ENCODE assay signal across 9 mouse cellular contexts in the genomic region with DNA sequence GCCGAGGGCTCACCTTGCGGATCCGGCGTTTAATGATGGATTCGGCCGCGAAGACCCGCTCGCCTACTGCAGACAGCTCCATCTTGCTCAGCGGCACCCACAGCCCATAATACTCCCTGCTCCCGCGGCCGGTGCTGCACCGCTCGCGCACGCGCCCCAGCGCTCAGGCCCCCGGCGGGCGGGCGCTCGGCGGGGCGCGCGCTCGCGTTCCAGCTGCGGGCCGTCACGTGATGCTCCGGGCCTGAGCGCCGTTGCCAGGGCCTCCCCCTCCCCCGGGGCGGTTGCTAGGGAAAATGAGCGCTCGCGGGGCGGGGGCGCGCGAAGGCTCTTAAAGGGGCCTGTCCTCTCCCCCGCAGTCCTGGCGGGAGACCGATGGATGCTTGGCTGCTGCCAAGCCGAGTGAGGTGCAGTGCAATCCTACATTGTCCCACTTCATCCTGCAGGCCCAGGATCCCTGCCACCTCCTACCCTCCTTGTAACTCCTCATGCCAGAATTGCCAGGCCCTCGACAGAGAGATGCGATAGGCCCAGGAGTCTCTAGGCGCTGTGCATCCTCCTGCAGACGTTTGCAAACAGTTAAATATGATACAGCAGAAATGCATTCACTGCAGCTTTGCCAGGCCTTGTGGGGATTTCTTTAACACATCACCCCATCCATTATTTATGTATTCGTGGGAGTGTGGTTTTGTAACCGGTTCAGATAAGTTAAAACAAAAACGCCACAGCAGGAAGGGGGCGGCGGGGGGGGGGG. TPM values are rescaled to one million over a fixed set of nuclear protein-coding genes. Genes with fewer than 3 reads are reported as not detected.
DNase-seq lines count a peak whose midpoint lies in the region; ATAC-seq and TF ChIP-seq lines count a peak whose summit lies in the region.
"Had no signal": no experiment of that assay in that cellular context is flagged by ENCODE, and none has a peak within 500 bp of the region (broad histone marks: within the 10 kb centered on the region; RNA-seq: fewer than 3 reads in every experiment).

Gene Npcd, minus strand, starts transcription at position 108 of the 751 bp plus-strand sequence.
Gene Cbx6, minus strand, starts transcription at position 559 of the 751 bp plus-strand sequence.

- H3K27me3 ChIP-seq in CH12.LX (replicated peaks): peaks cover 24% of the 10 kb centered on the region
- H3K27me3 ChIP-seq in forebrain, embryonic 10.5 days (ENCODE audit: poor library complexity, severe bottlenecking): no peaks in the 10 kb centered on the region
- peaks cover 3% of the 10 kb centered on the region; the same call in 1 of the 2 replicates for H3K27me3 ChIP-seq in heart, embryonic 15.5 days
- H3K27me3 ChIP-seq in liver, embryonic 13.5 days: peaks cover 15% of the 10 kb centered on the region
- no peaks in the 10 kb centered on the region for H3K27me3 ChIP-seq in neural tube, embryonic 11.5 days (ENCODE audit: control insufficient read depth, insufficient read depth, low read length)
- no peaks in the 10 kb centered on the region for H3K27me3 ChIP-seq in stomach, embryonic 16.5 days (ENCODE audit: control insufficient read depth, insufficient read depth, low read length)

- WGBS in forebrain, embryonic 10.5 days: under 1% methylated on average over 58 of the region's 58 CpGs
- whole genome bisulfite sequencing in heart, embryonic 15.5 days: 1% methylated on average over 58 of the region's 58 CpGs
- WGBS in liver, embryonic 13.5 days (ENCODE audit: insufficient replicate concordance): 2% methylated on average over 58 of the region's 58 CpGs
- WGBS in neural tube, embryonic 11.5 days: 2% methylated on average over 52 of the region's 58 CpGs
- WGBS in stomach, embryonic 16.5 days: 1% methylated on average over 57 of the region's 58 CpGs

- peak; percentile 91 for ATAC-seq in heart, embryonic 15.5 days (replicated peaks; ENCODE audit: insufficient number of reproducible peaks, insufficient read depth, low FRiP score, low read depth)
- ATAC-seq in liver, embryonic 13.5 days (ENCODE audit: low read depth): peak; percentile 85
- peak; percentile 81 for ATAC-seq in neural tube, embryonic 11.5 days (ENCODE audit: insufficient read depth, low FRiP score, low TSS enrichment)
- peak; percentile 93 for ATAC-seq in stomach, embryonic 16.5 days (ENCODE audit: insufficient read depth, low FRiP score)

- H3K79me2 ChIP-seq in CH12.LX (replicated peaks; ENCODE audit: control insufficient read depth, extremely low read depth, insufficient read depth, poor library complexity, severe bottlenecking): peaks cover 11% of the 10 kb centered on the region

- TF ChIP-seq RAD21 in CH12.LX (IDR thresholded peaks at IDR 0.05; ENCODE audit: low read depth, low read length): no peak

- in situ Hi-C loops in CH12.LX (cut with MboI; ENCODE audit: low pct_ligation_motif_present, low pct_unique_long_range_greater_than_20kb, low sequenced_read_pairs): loop anchor here (5.0 to 10.0 kb wide), 2 partner anchors 50 to 78 kb away; no protein-coding TSS in a partner anchor

- dilution Hi-C loops in CH12.LX (cut with MboI; ENCODE audit: extremely low pct_ligation_motif_present, extremely low pct_unique_long_range_greater_than_20kb, low sequenced_read_pairs): no loop called here

- H3K4me2 ChIP-seq in CH12.LX (ENCODE audit: insufficient read depth, low read depth, poor library complexity, severe bottlenecking): peak within 1 kb of the TSS; percentile 92
- H3K4me2 ChIP-seq in heart, embryonic 15.5 days: peak within 1 kb of the TSS; percentile 82
- H3K4me2 ChIP-seq in liver, embryonic 13.5 days: peak within 1 kb of the TSS; percentile 89
- peak within 1 kb of the TSS; percentile 87 for H3K4me2 ChIP-seq in neural tube, embryonic 11.5 days (ENCODE audit: low read depth)
- peak within 1 kb of the TSS; percentile 86 for H3K4me2 ChIP-seq in stomach, embryonic 16.5 days (ENCODE audit: low read depth, low read length)

- H3K4me3 ChIP-seq in CH12.LX (replicated peaks in 1 of 3; ENCODE audit: low read depth in 2 of 3, low read length in 2 of 3, poor library complexity in 1 of 3): peak within 1 kb of the TSS; percentile 74 to 87 (median 84)
- peak within 1 kb of the TSS; percentile 69 for H3K4me3 ChIP-seq in forebrain, embryonic 10.5 days
- peak within 1 kb of the TSS; percentile 88 for H3K4me3 ChIP-seq in heart, embryonic 15.5 days
- peak within 1 kb of the TSS; percentile 77 for H3K4me3 ChIP-seq in liver, embryonic 13.5 days (replicated peaks)
- peak within 1 kb of the TSS; percentile 59 for H3K4me3 ChIP-seq in neural tube, embryonic 11.5 days (ENCODE audit: low read depth, low read length)
- H3K4me3 ChIP-seq in stomach, embryonic 16.5 days (replicated peaks; ENCODE audit: low read length): peak within 1 kb of the TSS; percentile 85

- H3K36me3 ChIP-seq in CH12.LX (replicated peaks in 1 of 2; ENCODE audit: control insufficient read depth in 1 of 2, insufficient read depth in 1 of 2, low read length in 1 of 2): peaks cover 7 to 30% of the 10 kb centered on the region in 2 experiments
- H3K36me3 ChIP-seq in forebrain, embryonic 10.5 days (replicated peaks): peaks cover 15% of the 10 kb centered on the region
- H3K36me3 ChIP-seq in heart, embryonic 15.5 days: peaks cover 5% of the 10 kb centered on the region; the same call in 1 of the 2 replicates
- 0 out of 2 replicates have a peak, but pooled peaks cover 6% of the 10 kb centered on the region for H3K36me3 ChIP-seq in liver, embryonic 13.5 days
- H3K36me3 ChIP-seq in neural tube, embryonic 11.5 days (ENCODE audit: control insufficient read depth, insufficient read depth, low read length): no peaks in the 10 kb centered on the region
- 0 out of 2 replicates have a peak, but pooled peaks cover 2% of the 10 kb centered on the region for H3K36me3 ChIP-seq in stomach, embryonic 16.5 days (ENCODE audit: control insufficient read depth, insufficient read depth, low read length)

- TF ChIP-seq POLR2A in CH12.LX (IDR thresholded peaks at IDR 0.05; ENCODE audit: low read depth, low read length): peak; percentile 84

- no peaks in the 10 kb centered on the region for H3K9me3 ChIP-seq in CH12.LX (replicated peaks; ENCODE audit: low read length)
- H3K9me3 ChIP-seq in forebrain, embryonic 10.5 days: no peaks in the 10 kb centered on the region
- no peaks in the 10 kb centered on the region for H3K9me3 ChIP-seq in heart, embryonic 15.5 days (replicated peaks)
- no peaks in the 10 kb centered on the region for H3K9me3 ChIP-seq in liver, embryonic 13.5 days (replicated peaks)
- no peaks in the 10 kb centered on the region for H3K9me3 ChIP-seq in neural tube, embryonic 11.5 days (ENCODE audit: control insufficient read depth, low read length)
- no peaks in the 10 kb centered on the region for H3K9me3 ChIP-seq in stomach, embryonic 16.5 days (replicated peaks; ENCODE audit: control insufficient read depth, low read length)

- no peak for TF ChIP-seq EP300 in CH12.LX (IDR thresholded peaks at IDR 0.05; ENCODE audit: low read length)

- TF ChIP-seq CTCF in CH12.LX (conservative IDR thresholded peaks at IDR 0.05 in 1 of 2, IDR thresholded peaks at IDR 0.05 in 1 of 2; ENCODE audit: low read depth in 2 of 2, low read length in 2 of 2): no peak

- peaks cover 3 to 32% of the 10 kb centered on the region in 2 experiments; a peak in 2 of 4 replicates for H3K4me1 ChIP-seq in CH12.LX (ENCODE audit: control insufficient read depth in 1 of 2, insufficient read depth in 2 of 2)
- peaks cover 56% of the 10 kb centered on the region for H3K4me1 ChIP-seq in forebrain, embryonic 10.5 days
- peaks cover 41% of the 10 kb centered on the region for H3K4me1 ChIP-seq in heart, embryonic 15.5 days (replicated peaks)
- peaks cover 44% of the 10 kb centered on the region for H3K4me1 ChIP-seq in liver, embryonic 13.5 days (replicated peaks)
- H3K4me1 ChIP-seq in neural tube, embryonic 11.5 days (ENCODE audit: control insufficient read depth, insufficient read depth, low read length): peaks cover 25% of the 10 kb centered on the region
- peaks cover 29% of the 10 kb centered on the region for H3K4me1 ChIP-seq in stomach, embryonic 16.5 days (ENCODE audit: control insufficient read depth, insufficient read depth, low read length)

- peak; percentile 86 for DNase-seq in CH12.LX (ENCODE audit: extremely low read depth)
- DNase-seq in c-Kit-positive CD71-negative TER-119-negative erythroid progenitor cells, embryonic 14.5 days (ENCODE audit: low read depth): peak; percentile 77
- peak; percentile 96 for DNase-seq in forebrain, embryonic 10.5 days (ENCODE audit: extremely low spot score, low spot score)
- peak; percentile 99 for DNase-seq in kidney, postnatal 14 days
- peak; percentile 77 for DNase-seq in liver, embryonic 13.5 days
- DNase-seq in neural tube, embryonic 11.5 days (ENCODE audit: low spot score): peak; percentile 99

- H3K27ac ChIP-seq in CH12.LX (ENCODE audit: insufficient read depth, low read depth): peak within 1 kb of the TSS; percentile 37; the same call in 1 of the 2 replicates
- H3K27ac ChIP-seq in forebrain, embryonic 10.5 days: peak within 1 kb of the TSS; percentile 97
- H3K27ac ChIP-seq in heart, embryonic 15.5 days: peak within 1 kb of the TSS; percentile 96
- peak within 1 kb of the TSS; percentile 66 for H3K27ac ChIP-seq in liver, embryonic 13.5 days
- H3K27ac ChIP-seq in neural tube, embryonic 11.5 days (ENCODE audit: low read depth, low read length): peak within 1 kb of the TSS; percentile 87
- peak within 1 kb of the TSS; percentile 96 for H3K27ac ChIP-seq in stomach, embryonic 16.5 days (ENCODE audit: low read length)

- H3K9ac ChIP-seq in CH12.LX (ENCODE audit: insufficient read depth, low read depth): peak within 1 kb of the TSS; percentile 81
- H3K9ac ChIP-seq in heart, embryonic 15.5 days: peak within 1 kb of the TSS; percentile 80
- peak within 1 kb of the TSS; percentile 85 for H3K9ac ChIP-seq in liver, embryonic 13.5 days
- H3K9ac ChIP-seq in neural tube, embryonic 11.5 days (ENCODE audit: low read length): peak within 1 kb of the TSS; percentile 73
- H3K9ac ChIP-seq in stomach, embryonic 16.5 days (ENCODE audit: low read length): peak within 1 kb of the TSS; percentile 96

RNA-seq across cellular contexts. Expression of gene Npcd, which starts in this region (rescaled TPM):
- 0.59 and 0.67 TPM in 2 replicates for total RNA-seq in CH12.LX (2012; rRNA removed)
- total RNA-seq in CH12.LX (2014; rRNA removed): not detected in 2 replicates
- not detected in 2 replicates for polyA plus RNA-seq in CH12.LX (2012; ENCODE audit: insufficient read length, low read depth)
- not detected in 2 replicates for polyA plus RNA-seq in forebrain, embryonic 10.5 days (2016; fragmentation: Nextera tagmentation; extraction: Ambion mirVana)
- polyA plus RNA-seq in heart, embryonic 15.5 days (2015; fragmentation: Nextera tagmentation; extraction: Ambion mirVana): 0.27 TPM in 1 of 2 replicates, not detected in the other
- not detected in 2 replicates for polyA plus RNA-seq in liver, embryonic 13.5 days (2015; fragmentation: Nextera tagmentation; extraction: Ambion mirVana)
- polyA plus RNA-seq in neural tube, embryonic 11.5 days (2014; fragmentation: Nextera tagmentation; extraction: Ambion mirVana): not detected in 2 replicates
- 0.19 TPM in 1 of 2 replicates, not detected in the other for polyA plus RNA-seq in stomach, embryonic 16.5 days (2015; fragmentation: Nextera tagmentation; extraction: Ambion mirVana)
- polyA plus RNA-seq: large intestine, adult 2 months had no signal

RNA-seq across cellular contexts. Expression of gene Cbx6, which starts in this region (rescaled TPM):
- total RNA-seq in CH12.LX (2012; rRNA removed): 29.9 and 30.0 TPM in 2 replicates
- total RNA-seq in CH12.LX (2014; rRNA removed): 10.0 and 11.1 TPM in 2 replicates
- 38.1 and 40.7 TPM in 2 replicates for polyA plus RNA-seq in CH12.LX (2012; ENCODE audit: insufficient read length, low read depth)
- polyA plus RNA-seq in forebrain, embryonic 10.5 days (2016; fragmentation: Nextera tagmentation; extraction: Ambion mirVana): 21.6 and 22.3 TPM in 2 replicates
- 52.1 and 65.7 TPM in 2 replicates for polyA plus RNA-seq in heart, embryonic 15.5 days (2015; fragmentation: Nextera tagmentation; extraction: Ambion mirVana)
- 9.7 and 10.2 TPM in 2 replicates for polyA plus RNA-seq in liver, embryonic 13.5 days (2015; fragmentation: Nextera tagmentation; extraction: Ambion mirVana)
- polyA plus RNA-seq in neural tube, embryonic 11.5 days (2014; fragmentation: Nextera tagmentation; extraction: Ambion mirVana): 17.3 and 18.0 TPM in 2 replicates
- 75.6 and 77.2 TPM in 2 replicates for polyA plus RNA-seq in stomach, embryonic 16.5 days (2015; fragmentation: Nextera tagmentation; extraction: Ambion mirVana)

Comparison
In these comparisons a context has a peak if more than half of its experiments do, and no peak if none do; other contexts are left out.
1. Peak in every context shown above with its lines: DNase-seq, ATAC-seq, H3K4me3 ChIP-seq and H3K27ac ChIP-seq.
2. H3K27ac ChIP-seq: peak in every context shown above with its lines; median percentile 97 in forebrain, embryonic 10.5 days; 96 in heart, embryonic 15.5 days; 96 in stomach, embryonic 16.5 days; 87 in neural tube, embryonic 11.5 days; 66 in liver, embryonic 13.5 days; 37 in CH12.LX.